Mouse (Mus musculus) limb, embryonic 11.5 days (tissue): Measurements from ENCODE around the gene Pacsin1. TPM values are rescaled to one million over a fixed set of nuclear protein-coding genes. Genes with fewer than 3 reads are reported as not detected.

ENCODE experiments used
- ATAC-seq: fragments of 200-750 bp; cut with Nextera tagmentation; 2 replicates; pipeline ENCODE4 v1.8.0; 2017; ENCODE audit warnings: low read depth; ENCODE audit not compliant: insufficient number of reproducible peaks, low FRiP score, low TSS enrichment
- DNase-seq: peaks from one replicate; pipeline ENCODE4 v3.0.0-alpha.2; 2015; ENCODE audit warnings: low spot score
- H3K27ac ChIP-seq: fragments of 300-500 bp; sonication (generic); replicated peaks from 2 replicates; pipeline ENCODE4 v1.5.1; 2014; ENCODE audit warnings: low read depth, mild to moderate bottlenecking, low read length
- H3K27me3 ChIP-seq: fragments of 300-500 bp; sonication (generic); 2 replicates; pipeline ENCODE4 v1.6.1; 2014; ENCODE audit warnings: mild to moderate bottlenecking, low read length, mixed read lengths; ENCODE audit not compliant: control insufficient read depth, insufficient read depth
- H3K36me3 ChIP-seq: fragments of 300-500 bp; sonication (generic); 2 replicates; pipeline ENCODE4 v1.6.1; 2014; ENCODE audit warnings: mild to moderate bottlenecking, low read length, moderate library complexity, mixed read lengths; ENCODE audit not compliant: control insufficient read depth, insufficient read depth
- H3K4me1 ChIP-seq: fragments of 300-500 bp; sonication (generic); 2 replicates; pipeline ENCODE4 v1.6.1; 2014; ENCODE audit warnings: low read length, mixed read lengths; ENCODE audit not compliant: control insufficient read depth, insufficient read depth
- H3K4me2 ChIP-seq: fragments of 300-500 bp; sonication (generic); 2 replicates; pipeline ENCODE4 v1.6.1; 2014; ENCODE audit warnings: low read depth, mild to moderate bottlenecking, moderate library complexity; ENCODE audit not compliant: severe bottlenecking
- H3K4me3 ChIP-seq: fragments of 300-500 bp; sonication (generic); 2 replicates; pipeline ENCODE4 v1.5.1; 2014; ENCODE audit warnings: low read depth, low read length
- H3K9ac ChIP-seq: fragments of 300-500 bp; sonication (generic); 2 replicates; pipeline ENCODE4 v1.6.1; 2014; ENCODE audit warnings: mild to moderate bottlenecking, low read length
- H3K9me3 ChIP-seq: fragments of 300-500 bp; sonication (generic); 2 replicates; pipeline ENCODE4 v1.6.1; 2016; ENCODE audit warnings: low read length; ENCODE audit not compliant: control insufficient read depth
- WGBS: fragments of 180-500 bp; shearing (Covaris S2); extraction: QIAGEN DNeasy Blood & Tissue Kit; methylation state at CpG from one replicate; pipeline ENCODE4 v1.1.7; 2014; 5-methylcytosine and 5-hydroxymethylcytosine counted together
- polyA plus RNA-seq: library from polyadenylated mRNA; unstranded; fragments of >200 nt; fragmentation: Nextera tagmentation; extraction: Ambion mirVana; gene quantifications from 2 replicates; pipeline ENCODE4 v1.2.1, GENCODE M21; 2014

The Pacsin1 gene
- polyA plus RNA-seq, 1 experiment from 2014 or later = 5.6 TPM

- DNase-seq = peak; percentile 66
- peak overlapping the region; percentile 100 for H3K4me3 ChIP-seq
- H3K4me2 ChIP-seq = peak overlapping the region; percentile 75
- ATAC-seq = no peak
- H3K9ac ChIP-seq = peak overlapping the region; percentile 99
- peak overlapping the region; percentile 95; the same call in 1 of the 2 replicates for H3K27ac ChIP-seq
- H3K9me3 ChIP-seq = no peaks in the 10 kb centered on the region; the same call in 1 of the 2 replicates
- peaks cover 12% of the 10 kb centered on the region; the same call in 1 of the 2 replicates for H3K4me1 ChIP-seq
- peaks cover 8% of the 10 kb centered on the region; the same call in 1 of the 2 replicates for H3K36me3 ChIP-seq
- WGBS = 4% methylated on average over 23 of the region's 23 CpGs
- no peaks in the 10 kb centered on the region for H3K27me3 ChIP-seq
Measured at GRCm38 (mm10) chr17:27621705-27622531, 33.4 kb upstream of the Pacsin1 start.

DNA sequence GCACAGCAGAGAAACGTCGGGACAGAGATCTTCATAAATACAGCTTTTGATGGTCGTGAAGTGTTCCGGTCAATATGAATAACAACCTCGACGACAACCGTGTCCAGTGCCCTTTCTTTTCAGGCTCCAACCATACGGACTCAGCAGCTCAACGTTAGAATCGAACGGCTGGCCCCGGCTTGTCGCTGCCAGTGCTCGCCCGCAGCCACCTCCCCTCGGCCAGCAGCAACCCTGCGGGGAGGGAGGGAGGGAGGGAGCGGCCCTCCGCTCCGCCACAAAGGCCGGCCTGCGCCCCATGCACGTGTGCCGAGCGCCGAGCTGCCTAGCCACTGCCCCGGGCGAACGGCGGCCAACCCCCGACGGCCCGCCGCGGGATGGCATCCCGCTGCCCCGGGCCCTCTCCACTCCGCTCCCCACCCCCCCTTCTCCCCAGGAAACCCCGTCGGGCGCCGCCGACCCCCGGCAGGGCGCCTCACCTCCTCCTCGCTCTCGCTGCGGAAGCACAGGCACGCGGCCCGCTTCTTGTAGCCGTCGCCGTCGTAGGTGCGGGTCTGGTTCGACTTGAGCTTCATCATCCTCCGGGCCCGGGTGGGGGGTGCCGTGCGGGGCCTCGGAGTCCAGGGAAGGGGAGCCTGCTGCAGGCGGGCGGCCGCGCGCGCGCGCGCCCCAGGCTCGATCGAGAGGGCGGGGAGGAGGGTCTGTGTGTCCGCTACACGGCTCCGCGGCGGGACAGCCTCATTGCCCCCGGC, 32.5 kb upstream of the Pacsin1 start:
- Histone ChIP-seq H3K4me2 (peak overlapping the region; percentile 75), H3K36me3 (peaks cover 5% of the 10 kb centered on the region; the same call in 1 of the 2 replicates), H3K27me3 (no peaks in the 10 kb centered on the region), H3K9me3 (no peaks in the 10 kb centered on the region; the same call in 1 of the 2 replicates), H3K27ac (peak overlapping the region; percentile 95), H3K9ac (peak overlapping the region; percentile 99), H3K4me1 (peaks cover 12% of the 10 kb centered on the region; the same call in 1 of the 2 replicates), H3K4me3 (peak overlapping the region; percentile 100)
- DNase-seq (peak; percentile 75), ATAC-seq (no peak)
- under 1% methylated on average over 68 of the region's 80 CpGs for WGBS

- Histone ChIP-seq H3K9me3 (no peaks in the 10 kb centered on the region), H3K36me3 (peaks cover under 1% of the 10 kb centered on the region; the same call in 1 of the 2 replicates), H3K4me1 (peaks cover 12% of the 10 kb centered on the region; the same call in 1 of the 2 replicates), H3K27me3 (no peaks in the 10 kb centered on the region), H3K27ac (peak within 1 kb of the TSS; percentile 95), H3K4me2 (peak within 1 kb of the TSS; percentile 75), H3K4me3 (peak within 1 kb of the TSS; percentile 100), H3K9ac (peak within 1 kb of the TSS; percentile 99)
- peak; percentile 86 for ATAC-seq
- peak; percentile 90 for DNase-seq
- 8% methylated on average over 89 of the region's 91 CpGs for WGBS
Measured at GRCm38 (mm10) chr17:27623360-27624326, 31.7 kb upstream of the Pacsin1 start, which contains the start of gene Nudt3. TSS of gene Nudt3 (minus strand) at chr17:27623495.

GRCm38 (mm10) chr17:27625455-27626251, 29.7 kb upstream of the Pacsin1 start:
- DNase-seq (no peak), ATAC-seq (no peak)
- Histone ChIP-seq H3K36me3 (peaks cover 6% of the 10 kb centered on the region), H3K27ac (no peak overlapping the region), H3K4me1 (peaks cover 12% of the 10 kb centered on the region; the same call in 1 of the 2 replicates), H3K4me2 (no peak overlapping the region), H3K9me3 (no peaks in the 10 kb centered on the region), H3K4me3 (no peak overlapping the region), H3K9ac (no peak overlapping the region), H3K27me3 (no peaks in the 10 kb centered on the region)
- 28% methylated on average over 7 of the region's 7 CpGs for WGBS

DNA sequence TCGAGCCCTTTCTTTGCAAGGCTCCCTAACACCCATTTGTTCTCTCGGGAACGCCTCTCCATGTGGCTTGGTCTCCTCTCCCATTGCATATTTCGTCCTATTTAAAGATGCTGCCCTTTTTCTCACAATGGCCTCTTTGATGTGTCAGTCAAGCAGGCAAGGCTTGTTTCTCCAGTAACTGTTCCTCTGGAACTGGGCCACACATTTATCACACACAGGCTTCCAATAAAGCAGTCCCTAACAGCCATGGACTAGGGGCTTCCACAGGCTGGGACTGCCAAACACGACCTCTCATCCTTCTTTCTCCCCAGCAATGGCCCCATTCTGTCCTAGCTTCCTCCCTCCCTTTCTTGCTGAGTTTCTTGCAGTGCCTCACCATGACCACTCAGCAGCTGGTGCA, 28.6 kb upstream of the Pacsin1 start:
- Histone ChIP-seq H3K27me3 (no peaks in the 10 kb centered on the region), H3K27ac (no peak overlapping the region)
- WGBS = 24% methylated on average over 5 of the region's 5 CpGs

DNA sequence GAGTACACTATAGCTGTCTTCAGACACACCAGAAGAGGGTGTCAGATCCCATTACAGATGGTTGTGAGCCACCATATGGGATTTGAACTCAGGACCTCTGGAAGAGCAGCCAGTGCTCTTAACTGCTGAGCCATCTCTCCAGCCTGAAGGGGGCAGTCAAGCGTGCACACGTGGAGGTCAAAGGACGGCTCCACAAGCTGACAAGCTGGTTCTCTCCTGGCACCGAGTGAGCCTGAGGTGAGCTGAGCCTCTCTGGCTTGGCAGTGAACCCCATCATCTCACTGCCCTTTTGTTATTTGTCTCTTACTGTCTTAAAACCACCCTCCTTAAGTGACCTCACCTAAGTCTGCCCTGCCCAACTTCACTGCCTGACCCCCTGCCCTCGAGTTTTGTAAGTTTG, 27.9 kb upstream of the Pacsin1 start:
- 69% methylated on average over 5 of the region's 5 CpGs for WGBS
- no peak overlapping the region for H3K4me3 ChIP-seq
- no peak for DNase-seq

More for the DNA sequence above, 28.6 kb upstream of the Pacsin1 start:
- peaks cover 9% of the 10 kb centered on the region; the same call in 1 of the 2 replicates for H3K4me1 ChIP-seq
- no peaks in the 10 kb centered on the region for H3K9me3 ChIP-seq
- H3K9ac ChIP-seq = no peak overlapping the region
- no peak overlapping the region for H3K4me3 ChIP-seq
- no peak for ATAC-seq
- no peak for DNase-seq
- no peak overlapping the region for H3K4me2 ChIP-seq
- peaks cover 16% of the 10 kb centered on the region for H3K36me3 ChIP-seq

GRCm38 (mm10) chr17:27628376-27628775, 26.9 kb upstream of the Pacsin1 start:
- H3K4me1 ChIP-seq = peaks cover 11% of the 10 kb centered on the region
- no peak overlapping the region for H3K9ac ChIP-seq
- DNase-seq = no peak
- H3K36me3 ChIP-seq = peaks cover 24% of the 10 kb centered on the region
- H3K27me3 ChIP-seq = no peaks in the 10 kb centered on the region
- H3K9me3 ChIP-seq = no peaks in the 10 kb centered on the region
- H3K4me2 ChIP-seq = no peak overlapping the region
- ATAC-seq = no peak
- H3K27ac ChIP-seq = no peak overlapping the region
- no peak overlapping the region for H3K4me3 ChIP-seq
- WGBS = 92% methylated on average over 8 of the region's 8 CpGs

More for the DNA sequence above, 27.9 kb upstream of the Pacsin1 start:
- Histone ChIP-seq H3K9ac (no peak overlapping the region), H3K36me3 (peaks cover 21% of the 10 kb centered on the region), H3K9me3 (no peaks in the 10 kb centered on the region), H3K4me1 (peaks cover 9% of the 10 kb centered on the region; the same call in 1 of the 2 replicates), H3K4me2 (no peak overlapping the region), H3K27me3 (no peaks in the 10 kb centered on the region), H3K27ac (no peak overlapping the region)
- no peak for ATAC-seq
